Mouse (Mus musculus): ENCODE data around the gene Ttc16. TPM values are rescaled to one million over a fixed set of nuclear protein-coding genes. Genes with fewer than 3 reads are reported as not detected.

Gene Ttc16
- total RNA-seq, 2 experiments from 2014 or later: 0.69 to 0.82 TPM

- TF ChIP-seq CTCF (conservative IDR thresholded peaks at IDR 0.05): no peak
- H3K4me3 ChIP-seq: no peak overlapping the region
- H3K27ac ChIP-seq: no peak overlapping the region
- no peak for DNase-seq (ENCODE audit: low spot score in 2 of 2)
Observed at GRCm38 (mm10) chr2:32772626-32773279, 2.7 kb downstream of the Ttc16 start.

DNA sequence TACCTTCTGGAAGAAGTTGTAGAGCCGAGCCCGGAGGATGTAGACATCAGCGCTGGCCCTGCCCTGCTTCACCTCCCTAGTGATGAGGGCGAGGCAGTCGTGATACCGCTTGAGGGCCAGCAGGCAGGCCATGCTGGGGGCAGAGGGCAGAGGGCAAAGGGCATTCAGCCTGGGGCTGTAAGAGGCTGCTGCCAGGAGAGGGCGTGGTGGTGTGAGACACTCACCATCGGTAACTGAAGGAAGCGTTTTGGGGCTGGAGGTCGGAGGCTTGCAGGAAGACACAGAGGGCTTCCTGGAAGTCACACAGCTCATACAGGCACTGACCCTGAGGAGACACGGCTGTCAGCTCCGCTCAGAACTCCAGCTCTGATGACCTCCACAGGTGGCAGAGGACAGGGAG is 3.5 kb downstream of the Ttc16 start:
- no peak for DNase-seq (ENCODE audit: low spot score in 2 of 2)
- Histone ChIP-seq H3K4me3 (no peak overlapping the region), H3K27ac (no peak overlapping the region)
- TF ChIP-seq CTCF (conservative IDR thresholded peaks at IDR 0.05): no peak

DNA sequence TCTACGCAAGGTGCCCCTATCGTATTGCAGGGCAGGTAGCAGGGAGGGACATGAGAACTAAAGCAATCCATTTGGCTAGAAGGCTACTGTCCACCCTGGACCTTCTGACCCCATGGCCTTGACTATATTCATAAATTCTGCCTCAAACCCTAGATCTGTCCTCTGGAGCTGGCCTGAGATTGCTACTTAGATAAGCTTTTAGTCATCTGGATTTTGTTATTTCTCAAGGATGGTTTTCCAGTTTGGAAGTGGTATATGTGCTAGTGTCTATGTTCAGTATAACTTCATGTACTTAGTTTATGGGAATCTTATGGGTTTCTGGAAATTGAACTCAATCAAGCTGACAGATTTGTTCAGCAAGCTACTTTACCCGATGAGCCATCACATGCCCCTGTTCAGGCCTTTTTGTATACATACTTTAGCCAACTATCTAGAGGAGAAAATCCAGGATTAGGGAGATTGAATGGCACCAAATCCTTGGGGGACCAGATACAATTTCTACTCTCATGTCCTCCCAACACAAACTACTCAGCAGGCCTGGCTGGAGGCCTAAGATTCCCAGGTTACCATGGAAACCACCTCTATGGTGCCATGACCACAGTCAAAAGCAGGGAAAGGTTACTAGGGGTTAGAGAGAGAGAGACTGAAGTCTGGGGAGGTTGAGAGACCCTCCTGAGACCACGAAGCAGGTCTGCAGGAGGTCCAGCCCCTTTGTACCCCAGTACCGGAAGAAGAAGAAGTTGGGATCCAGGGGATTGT is 5.9 kb downstream of the Ttc16 start:
- TF ChIP-seq CTCF (conservative IDR thresholded peaks at IDR 0.05): no peak
- H3K27ac ChIP-seq: no peak overlapping the region
- H3K4me3 ChIP-seq: no peak overlapping the region
- no peak for DNase-seq (ENCODE audit: low spot score in 2 of 2)

- no peak for DNase-seq (ENCODE audit: low spot score in 2 of 2)
- H3K27ac ChIP-seq: no peak overlapping the region
- H3K4me3 ChIP-seq: no peak overlapping the region
- no peak for TF ChIP-seq CTCF (conservative IDR thresholded peaks at IDR 0.05)
Observed at GRCm38 (mm10) chr2:32768661-32769285, 6.7 kb downstream of the Ttc16 start.

DNA sequence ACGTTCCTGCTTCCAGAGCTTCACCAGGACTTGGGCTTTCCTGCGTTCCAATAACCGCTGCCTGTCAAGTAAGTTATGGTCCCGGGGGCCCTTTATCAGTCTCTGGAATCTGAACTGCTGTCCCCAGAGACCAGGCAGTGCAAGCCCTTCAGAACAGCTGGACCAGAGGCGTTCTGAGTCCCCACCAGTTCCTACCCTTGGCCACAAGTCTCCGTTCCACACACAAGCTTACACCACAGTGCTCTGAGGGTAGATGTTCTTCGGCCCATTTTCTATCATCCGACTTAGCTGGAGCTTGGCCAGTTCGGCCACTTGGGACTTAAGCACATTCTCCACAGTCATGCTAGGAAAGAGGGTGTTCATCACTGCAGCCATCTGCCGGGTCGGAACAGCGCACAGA is 8.2 kb downstream of the Ttc16 start:
- no peak for DNase-seq (ENCODE audit: low spot score in 2 of 2)
- Histone ChIP-seq H3K4me3 (no peak overlapping the region), H3K27ac (no peak overlapping the region)
- no peak for TF ChIP-seq CTCF (conservative IDR thresholded peaks at IDR 0.05)

DNA sequence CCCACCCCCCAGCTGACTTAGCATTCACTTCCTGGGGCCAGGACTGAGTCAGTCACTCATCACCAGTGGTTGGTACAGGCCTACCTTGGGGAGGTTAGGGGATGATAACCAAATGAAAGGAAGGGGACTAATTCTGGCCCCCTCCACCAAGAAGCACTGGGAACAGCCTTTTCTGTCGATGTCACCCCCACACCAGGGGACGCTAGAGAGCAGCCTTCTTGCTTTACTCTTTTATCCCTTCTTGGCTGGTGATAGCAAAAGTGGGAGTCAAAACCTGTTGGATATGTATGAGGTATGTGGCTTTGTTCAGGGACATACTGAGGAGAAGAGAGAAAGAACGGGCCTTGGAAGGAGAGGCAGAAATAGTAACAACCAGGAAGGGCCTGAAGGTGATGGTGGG is 12.1 kb downstream of the Ttc16 start:
- no peak overlapping the region for H3K27ac ChIP-seq
- TF ChIP-seq CTCF (conservative IDR thresholded peaks at IDR 0.05): peak; percentile 61
- no peak overlapping the region for H3K4me3 ChIP-seq
- no peak for DNase-seq (ENCODE audit: low spot score in 2 of 2)

GRCm38 (mm10) chr2:32761859-32762258 is 13.6 kb downstream of the Ttc16 start:
- no peak for DNase-seq (ENCODE audit: low spot score in 2 of 2)
- Histone ChIP-seq H3K4me3 (no peak overlapping the region), H3K27ac (no peak overlapping the region)
- TF ChIP-seq CTCF (conservative IDR thresholded peaks at IDR 0.05): no peak

DNA sequence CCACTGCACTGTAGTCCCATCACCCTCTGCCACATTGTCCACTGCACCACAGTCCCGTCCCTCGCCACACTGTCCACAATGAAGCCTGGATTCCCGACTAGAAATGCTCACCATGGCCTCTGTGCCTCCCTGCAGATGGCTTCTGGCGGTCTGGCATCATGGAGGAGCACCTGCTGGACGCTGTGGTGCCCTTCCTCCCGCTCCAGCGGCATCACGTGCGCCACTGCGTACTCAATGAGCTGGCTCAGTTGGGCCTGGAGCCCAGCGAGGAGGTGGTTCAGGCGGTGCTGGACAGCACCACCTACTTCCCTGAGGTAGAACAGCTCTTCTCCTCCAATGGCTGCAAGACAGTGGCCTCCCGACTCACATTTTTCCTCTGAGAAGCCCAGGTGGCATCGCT is 14.1 kb downstream of the Ttc16 start:
- no peak for DNase-seq (ENCODE audit: low spot score in 2 of 2)
- TF ChIP-seq CTCF (conservative IDR thresholded peaks at IDR 0.05): no peak

GRCm38 (mm10) chr2:32759001-32759400 is 16.4 kb downstream of the Ttc16 start:
- no peak for TF ChIP-seq CTCF (conservative IDR thresholded peaks at IDR 0.05)
- H3K27ac ChIP-seq: peak overlapping the region; percentile 46; the same call in 1 of the 2 replicates

More for the DNA sequence above, 14.1 kb downstream of the Ttc16 start:
- no peak overlapping the region for H3K4me3 ChIP-seq
- H3K27ac ChIP-seq: no peak overlapping the region

GRCm38 (mm10) chr2:32758503-32758902 is 16.9 kb downstream of the Ttc16 start:
- DNase-seq (ENCODE audit: low spot score in 2 of 2): no peak
- peak overlapping the region; percentile 1; the same call in 1 of the 2 replicates for H3K4me3 ChIP-seq
- H3K27ac ChIP-seq: peak overlapping the region; percentile 46; the same call in 1 of the 2 replicates
- TF ChIP-seq CTCF (conservative IDR thresholded peaks at IDR 0.05): no peak

More at GRCm38 (mm10) chr2:32759001-32759400, 16.4 kb downstream of the Ttc16 start:
- peak overlapping the region; percentile 1; the same call in 1 of the 2 replicates for H3K4me3 ChIP-seq
- DNase-seq (ENCODE audit: low spot score in 2 of 2): no peak

DNA sequence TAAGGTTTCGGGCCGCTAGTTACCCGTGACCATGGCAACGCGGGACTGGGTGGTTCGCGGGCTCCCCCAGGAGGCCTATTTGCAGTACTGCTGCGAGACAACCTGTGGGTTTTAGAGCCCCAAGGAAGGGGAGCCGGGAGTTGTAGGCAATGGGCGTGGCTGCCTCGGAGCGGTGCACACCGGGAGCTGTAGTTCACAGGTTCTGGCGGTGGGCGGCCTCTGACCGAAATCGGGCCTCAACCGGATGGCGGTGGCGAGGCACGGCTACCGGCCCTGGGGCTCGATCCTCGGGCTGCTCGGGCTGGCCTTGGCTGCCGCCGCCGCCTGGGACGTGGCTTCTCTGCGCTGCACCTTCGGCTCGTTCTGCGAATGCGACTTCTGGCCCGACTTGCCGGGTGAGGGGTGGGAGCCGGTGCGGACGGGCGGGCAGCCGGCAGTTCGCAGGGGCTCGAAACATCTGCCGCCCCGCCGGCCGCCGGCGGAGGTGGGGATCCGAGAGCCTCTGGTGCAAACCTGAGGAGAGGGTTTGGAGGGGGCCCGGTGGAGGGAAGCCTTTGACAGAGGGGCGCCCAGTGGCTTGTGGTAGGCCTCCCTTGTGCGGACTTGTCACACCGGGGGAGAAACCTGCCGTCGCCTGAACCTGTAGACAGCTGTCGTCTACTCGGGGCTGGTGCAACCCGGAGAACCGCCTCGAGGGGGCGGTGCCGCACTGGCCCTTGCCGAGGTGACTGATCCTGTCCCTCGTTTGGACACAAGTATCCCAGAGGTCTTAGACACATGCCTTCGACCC is 18.2 kb downstream of the Ttc16 start, which contains the start of gene Tor2a:
TSS of gene Tor2a (plus strand) at position 179 of the 790 bp plus-strand sequence.
- Histone ChIP-seq H3K4me3 (peak within 1 kb of the TSS; percentile 72), H3K27ac (peak within 1 kb of the TSS; percentile 96)
- DNase-seq (ENCODE audit: low spot score in 2 of 2): peak; percentile 97 to 98
- TF ChIP-seq CTCF (conservative IDR thresholded peaks at IDR 0.05): peak; percentile 88

DNA sequence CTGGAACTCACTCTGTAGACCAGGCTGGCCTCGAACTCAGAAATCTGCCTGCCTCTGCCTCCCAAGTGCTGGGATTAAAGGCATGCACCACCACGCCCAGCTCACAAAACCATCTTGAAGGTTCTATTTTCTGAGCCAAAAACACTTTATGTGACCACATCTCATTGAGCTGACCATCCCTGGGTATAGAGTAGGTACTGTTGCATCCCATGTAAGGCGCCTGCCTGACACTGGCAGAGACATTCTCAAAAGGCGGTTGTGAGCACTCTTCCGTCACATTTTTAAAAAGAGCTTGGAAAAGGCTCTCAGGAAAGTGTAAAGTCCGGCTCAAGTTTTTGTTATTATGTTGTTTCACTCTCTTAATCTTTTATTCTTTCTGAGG is 18.8 kb downstream of the Ttc16 start:
- H3K27ac ChIP-seq: no peak overlapping the region
- DNase-seq (ENCODE audit: low spot score in 2 of 2): no peak
- H3K4me3 ChIP-seq: no peak overlapping the region; the same call in 1 of the 2 replicates
- TF ChIP-seq CTCF (conservative IDR thresholded peaks at IDR 0.05): no peak
